Mouse (Mus musculus): ENCODE measurements at regions not wholly inside any gene's neighbourhood (a gene's known extent, or its start where the extent isn't known, plus 50 kb on each side); places are given as distances from the start of the nearest gene placed in this dataset.

GRCm38 (mm10) chr12:56404833-56405232 is 59.1 kb upstream of the Mbip start:
- no peak overlapping the region for H3K4me2 ChIP-seq (replicated peaks; ENCODE audit: low read depth, low read length)
- 0 out of 2 replicates have a peak, but pooled peaks have one; percentile 4 for ATAC-seq (ENCODE audit: low FRiP score, low TSS enrichment)

DNA sequence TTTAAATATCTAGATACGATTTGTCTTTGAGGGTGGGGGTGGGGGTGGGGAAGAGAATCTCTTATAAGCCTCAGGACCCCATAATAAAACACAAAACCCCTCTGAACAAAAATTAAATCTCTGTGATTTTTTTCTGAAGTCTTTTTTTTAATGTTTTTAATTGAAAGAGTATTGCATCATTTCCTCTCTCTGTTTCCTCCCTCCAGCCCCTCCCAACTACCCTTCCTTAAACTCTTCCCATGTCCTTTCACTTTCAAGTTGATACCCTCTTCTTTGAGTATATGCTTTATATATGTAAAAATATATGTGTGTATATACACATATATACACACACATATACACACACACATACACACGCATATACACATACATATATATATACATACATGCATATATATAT is 58.6 kb upstream of the Mbip start:
- 81% methylated on average over 2 of the region's 2 CpGs for WGBS
- no peak for ATAC-seq (ENCODE audit: low FRiP score, low TSS enrichment)
- Histone ChIP-seq H3K4me1 (ENCODE audit: control insufficient read depth, insufficient read depth, low read length) (peaks cover 5% of the 10 kb centered on the region; the same call in 1 of the 2 replicates), H3K9ac (ENCODE audit: low read depth, low read length) (no peak overlapping the region), H3K36me3 (ENCODE audit: control insufficient read depth, insufficient read depth, low read length) (no peaks in the 10 kb centered on the region), H3K27me3 (ENCODE audit: control insufficient read depth, insufficient read depth, low read length) (no peaks in the 10 kb centered on the region), H3K9me3 (ENCODE audit: control insufficient read depth, low read length) (no peaks in the 10 kb centered on the region), H3K27ac (ENCODE audit: low read depth, low read length) (no peak overlapping the region), H3K4me2 (replicated peaks; ENCODE audit: low read depth, low read length) (no peak overlapping the region), H3K4me3 (ENCODE audit: low read length) (no peak overlapping the region)

More at GRCm38 (mm10) chr12:56404833-56405232, 59.1 kb upstream of the Mbip start:
- Histone ChIP-seq H3K9ac (ENCODE audit: low read depth, low read length) (no peak overlapping the region), H3K4me1 (ENCODE audit: control insufficient read depth, insufficient read depth, low read length) (peaks cover 5% of the 10 kb centered on the region; the same call in 1 of the 2 replicates), H3K27me3 (ENCODE audit: control insufficient read depth, insufficient read depth, low read length) (no peaks in the 10 kb centered on the region), H3K9me3 (ENCODE audit: control insufficient read depth, low read length) (no peaks in the 10 kb centered on the region), H3K27ac (ENCODE audit: low read depth, low read length) (no peak overlapping the region), H3K4me3 (ENCODE audit: low read length) (no peak overlapping the region), H3K36me3 (ENCODE audit: control insufficient read depth, insufficient read depth, low read length) (no peaks in the 10 kb centered on the region)
- WGBS = 37% methylated on average over 4 of the region's 4 CpGs

DNA sequence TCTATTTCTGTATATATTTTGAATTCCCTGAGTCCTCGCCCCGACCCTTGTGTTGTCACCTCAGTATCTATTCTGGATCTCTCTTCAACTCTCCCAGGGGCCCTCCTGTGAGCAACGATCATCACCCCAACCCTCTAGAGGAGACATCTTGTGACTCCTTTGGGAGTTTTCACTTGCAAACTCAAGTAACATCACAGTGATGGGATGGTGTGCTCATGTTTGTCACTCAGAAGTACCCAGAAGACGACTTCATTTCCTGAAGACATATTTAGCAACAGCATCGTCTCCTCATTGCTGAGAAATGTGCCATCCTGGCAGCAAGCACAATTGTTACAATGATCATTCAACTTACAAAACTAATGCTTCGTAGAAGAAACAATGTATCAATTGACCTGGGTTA is 57.9 kb upstream of the Mbip start:
- Histone ChIP-seq H3K36me3 (ENCODE audit: control insufficient read depth, insufficient read depth, low read length) (no peaks in the 10 kb centered on the region), H3K4me2 (replicated peaks; ENCODE audit: low read depth, low read length) (no peak overlapping the region), H3K9ac (ENCODE audit: low read depth, low read length) (no peak overlapping the region), H3K4me1 (ENCODE audit: control insufficient read depth, insufficient read depth, low read length) (peaks cover 5% of the 10 kb centered on the region; the same call in 1 of the 2 replicates), H3K4me3 (ENCODE audit: low read length) (no peak overlapping the region), H3K27ac (ENCODE audit: low read depth, low read length) (no peak overlapping the region), H3K9me3 (ENCODE audit: control insufficient read depth, low read length) (no peaks in the 10 kb centered on the region), H3K27me3 (ENCODE audit: control insufficient read depth, insufficient read depth, low read length) (no peaks in the 10 kb centered on the region)
- no peak for ATAC-seq (ENCODE audit: low FRiP score, low TSS enrichment)
- 75% methylated on average over 6 of the region's 6 CpGs for WGBS

DNA sequence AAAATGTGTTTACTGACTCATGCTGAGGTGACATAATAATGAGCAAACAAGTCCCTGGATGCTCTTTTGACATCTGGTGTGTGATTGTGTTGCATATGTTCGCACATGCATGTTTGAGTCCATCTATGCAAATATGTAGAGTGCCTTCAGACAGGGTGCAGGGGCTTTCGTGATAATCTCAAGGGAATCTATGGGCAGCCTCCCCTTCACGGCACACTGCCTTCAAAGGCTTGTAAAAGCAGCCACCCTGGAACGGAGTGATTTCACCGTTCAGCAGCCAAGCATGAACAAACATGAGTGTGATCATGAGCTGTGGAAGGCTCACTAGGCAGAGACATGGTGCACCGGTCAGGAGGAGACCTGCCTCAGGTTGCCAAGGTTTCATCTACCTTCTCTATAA is 57.1 kb upstream of the Mbip start:
- H3K9me3 ChIP-seq (ENCODE audit: control insufficient read depth, low read length) = no peaks in the 10 kb centered on the region
- WGBS = 39% methylated on average over 6 of the region's 6 CpGs
- peak; percentile 93 for ATAC-seq (ENCODE audit: low FRiP score, low TSS enrichment)
- no peaks in the 10 kb centered on the region for H3K27me3 ChIP-seq (ENCODE audit: control insufficient read depth, insufficient read depth, low read length)
- no peak overlapping the region for H3K9ac ChIP-seq (ENCODE audit: low read depth, low read length)
- H3K36me3 ChIP-seq (ENCODE audit: control insufficient read depth, insufficient read depth, low read length) = no peaks in the 10 kb centered on the region
- no peak overlapping the region for H3K4me3 ChIP-seq (ENCODE audit: low read length)
- peaks cover 5% of the 10 kb centered on the region; the same call in 1 of the 2 replicates for H3K4me1 ChIP-seq (ENCODE audit: control insufficient read depth, insufficient read depth, low read length)
- no peak overlapping the region for H3K4me2 ChIP-seq (replicated peaks; ENCODE audit: low read depth, low read length)
- H3K27ac ChIP-seq (ENCODE audit: low read depth, low read length) = no peak overlapping the region

- Histone ChIP-seq H3K27me3 (ENCODE audit: control insufficient read depth, insufficient read depth, low read length) (no peaks in the 10 kb centered on the region), H3K36me3 (ENCODE audit: control insufficient read depth, insufficient read depth, low read length) (no peaks in the 10 kb centered on the region), H3K4me1 (ENCODE audit: control insufficient read depth, insufficient read depth, low read length) (peaks cover 5% of the 10 kb centered on the region; the same call in 1 of the 2 replicates), H3K9me3 (ENCODE audit: control insufficient read depth, low read length) (no peaks in the 10 kb centered on the region), H3K27ac (ENCODE audit: low read depth, low read length) (no peak overlapping the region), H3K4me3 (ENCODE audit: low read length) (no peak overlapping the region), H3K9ac (ENCODE audit: low read depth, low read length) (no peak overlapping the region), H3K4me2 (replicated peaks; ENCODE audit: low read depth, low read length) (no peak overlapping the region)
- WGBS = 66% methylated on average over 7 of the region's 7 CpGs
- no peak for ATAC-seq (ENCODE audit: low FRiP score, low TSS enrichment)
Observed at GRCm38 (mm10) chr12:56402137-56402536, 56.4 kb upstream of the Mbip start.
